Mouse (Mus musculus) intestine, embryonic 14.5 days (tissue): Measurements from ENCODE around the gene Pcbp2. TPM values are rescaled to one million over a fixed set of nuclear protein-coding genes. Genes with fewer than 3 reads are reported as not detected.

Experiments
- polyA plus RNA-seq: library from polyadenylated mRNA; unstranded; fragments of >200 nt; fragmentation: Nextera tagmentation; extraction: Ambion mirVana; gene quantifications from 2 replicates; pipeline ENCODE4 v1.2.1, GENCODE M21; 2014

Gene Pcbp2
- polyA plus RNA-seq, 1 experiment from 2014 or later: 275 TPM

Other genes starting within 250 kb of the Pcbp2 start
- 13.3 and 13.5 TPM in 2 replicates for gene Itgb7, start 238.6 kb upstream of the Pcbp2 start, polyA plus RNA-seq
- 16.4 and 17.1 TPM in 2 replicates for gene Rarg, start 213.0 kb upstream of the Pcbp2 start, polyA plus RNA-seq
- gene Gm9918, start 200.0 kb upstream of the Pcbp2 start, polyA plus RNA-seq: 0.11 and 0.19 TPM in 2 replicates
- gene Mfsd5, start 191.1 kb upstream of the Pcbp2 start, polyA plus RNA-seq: 65.3 and 67.1 TPM in 2 replicates
- gene Espl1, start 174.3 kb upstream of the Pcbp2 start, polyA plus RNA-seq: 28.0 and 33.0 TPM in 2 replicates
- gene Pfdn5, start 144.4 kb upstream of the Pcbp2 start, polyA plus RNA-seq: 450 and 456 TPM in 2 replicates
- 104 and 120 TPM in 2 replicates for gene Myg1, start 138.8 kb upstream of the Pcbp2 start, polyA plus RNA-seq
- 64.1 and 71.2 TPM in 2 replicates for gene Aaas, start 119.8 kb upstream of the Pcbp2 start, polyA plus RNA-seq
- gene Sp7, start 103.4 kb upstream of the Pcbp2 start, polyA plus RNA-seq: 1.2 and 1.3 TPM in 2 replicates
- 14.4 and 15.8 TPM in 2 replicates for gene Sp1, start 64.4 kb upstream of the Pcbp2 start, polyA plus RNA-seq
- gene Amhr2, start 25.2 kb upstream of the Pcbp2 start, polyA plus RNA-seq: 0.81 and 0.97 TPM in 2 replicates
- 132 and 141 TPM in 2 replicates for gene Prr13, start 11.5 kb upstream of the Pcbp2 start, polyA plus RNA-seq
- gene Gm10337, start 33.2 kb downstream of the Pcbp2 start, polyA plus RNA-seq: 3.4 TPM in 1 of 2 replicates, not detected in the other
- 13.5 and 14.9 TPM in 2 replicates for gene Map3k12, start 46.5 kb downstream of the Pcbp2 start, polyA plus RNA-seq
- 105 TPM in 2 replicates for gene Tarbp2, start 47.7 kb downstream of the Pcbp2 start, polyA plus RNA-seq
- 1.5 and 2.2 TPM in 2 replicates for gene Npff, start 54.4 kb downstream of the Pcbp2 start, polyA plus RNA-seq
- 0.43 TPM in 1 of 2 replicates, not detected in the other for gene Gm28047, start 154.5 kb downstream of the Pcbp2 start, polyA plus RNA-seq
- 34.3 and 36.5 TPM in 2 replicates for gene Atf7, start 154.9 kb downstream of the Pcbp2 start, polyA plus RNA-seq
- gene Atp5g2, start 201.8 kb downstream of the Pcbp2 start, polyA plus RNA-seq: 81.3 and 87.4 TPM in 2 replicates